Mouse (Mus musculus) central nervous system, embryonic 14 days (tissue): ENCODE measurements around the gene Nr1h3. TPM values are rescaled to one million over a fixed set of nuclear protein-coding genes. Genes with fewer than 3 reads are reported as not detected.

Experiments
- polyA plus RNA-seq: library from polyadenylated mRNA; depleted of rRNA; stranded (reverse); fragments of >200 nt; gene quantifications from 2 replicates; pipeline ENCODE4 v1.2.3, GENCODE M21; 2012; rRNA removed

The Nr1h3 gene
- polyA plus RNA-seq, result 3.2 and 3.6 TPM in 2 replicates

GRCm38 (mm10) chr2:91202222-91202971 is at the start of gene Nr1h3, which contains the start of gene Acp2:
Gene Nr1h3 (minus strand): TSS chr2:91202834.
Gene Acp2 (plus strand): TSS chr2:91202885.

GRCm38 (mm10) chr2:91236601-91237510 is 34.2 kb upstream of the Nr1h3 start, which contains the start of gene Ddb2:
Gene Ddb2 (minus strand): TSS chr2:91236982.

GRCm38 (mm10) chr2:91183711-91184405 is 18.8 kb downstream of the Nr1h3 start, which contains the start of gene Madd:
Gene Madd (minus strand): TSS chr2:91183837.

Other genes starting within 250 kb of the Nr1h3 start
- 0.87 and 3.8 TPM in 2 replicates for gene Rapsn, start 167.2 kb downstream of the Nr1h3 start, polyA plus RNA-seq
- gene Psmc3, start 148.8 kb downstream of the Nr1h3 start, polyA plus RNA-seq, result 189 and 195 TPM in 2 replicates
- gene Slc39a13, start 132.4 kb downstream of the Nr1h3 start, polyA plus RNA-seq, result 50.2 and 64.7 TPM in 2 replicates
- gene Spi1, start 120.4 kb downstream of the Nr1h3 start, polyA plus RNA-seq, result 6.7 and 6.9 TPM in 2 replicates
- gene Mybpc3, start 84.7 kb downstream of the Nr1h3 start, polyA plus RNA-seq, result 0.02 and 0.08 TPM in 2 replicates
- gene Madd, start 19.0 kb downstream of the Nr1h3 start, polyA plus RNA-seq, result 89.0 and 90.3 TPM in 2 replicates
- 35.3 and 36.3 TPM in 2 replicates for gene Acp2, start 51 bp upstream of the Nr1h3 start, polyA plus RNA-seq
- gene Ddb2, start 34.1 kb upstream of the Nr1h3 start, polyA plus RNA-seq, result 34.6 and 36.6 TPM in 2 replicates
- gene Pacsin3, start 53.1 kb upstream of the Nr1h3 start, polyA plus RNA-seq, result 27.3 and 34.3 TPM in 2 replicates
- 37.8 and 40.4 TPM in 2 replicates for gene Arfgap2, start 62.1 kb upstream of the Nr1h3 start, polyA plus RNA-seq
- 73.2 and 76.6 TPM in 2 replicates for gene 1110051M20Rik, start 241.9 kb upstream of the Nr1h3 start, polyA plus RNA-seq